Mouse (Mus musculus): ENCODE results near the gene Fah. TPM values are rescaled to one million over a fixed set of nuclear protein-coding genes. Genes with fewer than 3 reads are reported as not detected.
A peak's percentile ranks its signal among the peaks of the same experiment; 100 is the strongest.

Fah gene
- polyA plus RNA-seq, 1 experiment from 2014 or later = 3.0 TPM

- Histone ChIP-seq H3K4me3 (replicated peaks) (no peak overlapping the region), H3K27me3 (no peaks in the 10 kb centered on the region), H3K9me3 (no peaks in the 10 kb centered on the region), H3K36me3 (replicated peaks) (no peaks in the 10 kb centered on the region), H3K9ac (no peak overlapping the region), H3K4me1 (no peaks in the 10 kb centered on the region), H3K27ac (no peak overlapping the region), H3K4me2 (no peak overlapping the region)
- no peak for ATAC-seq (ENCODE audit: low FRiP score)
- 90% methylated on average over 3 of the region's 3 CpGs for WGBS
Observed at GRCm38 (mm10) chr7:84591347-84591746, 15.2 kb downstream of the Fah start.

GRCm38 (mm10) chr7:84590622-84591021 lies 15.9 kb downstream of the Fah start:
- H3K27me3 ChIP-seq = no peaks in the 10 kb centered on the region
- 86% methylated on average over 2 of the region's 2 CpGs for WGBS
- H3K4me1 ChIP-seq = no peaks in the 10 kb centered on the region
- no peak overlapping the region for H3K4me3 ChIP-seq (replicated peaks)
- no peak overlapping the region for H3K9ac ChIP-seq
- no peak overlapping the region for H3K4me2 ChIP-seq
- ATAC-seq (ENCODE audit: low FRiP score) = no peak
- no peaks in the 10 kb centered on the region for H3K9me3 ChIP-seq
- H3K27ac ChIP-seq = no peak overlapping the region
- no peaks in the 10 kb centered on the region for H3K36me3 ChIP-seq (replicated peaks)

- Histone ChIP-seq H3K4me3 (replicated peaks) (no peak overlapping the region), H3K9ac (no peak overlapping the region), H3K27me3 (no peaks in the 10 kb centered on the region), H3K4me2 (no peak overlapping the region), H3K4me1 (no peaks in the 10 kb centered on the region), H3K27ac (peak overlapping the region; percentile 59; the same call in 1 of the 2 replicates), H3K36me3 (replicated peaks) (no peaks in the 10 kb centered on the region), H3K9me3 (no peaks in the 10 kb centered on the region)
- no peak for ATAC-seq (ENCODE audit: low FRiP score)
- 88% methylated on average over 5 of the region's 5 CpGs for WGBS
Observed at GRCm38 (mm10) chr7:84587101-84587783, 19.3 kb downstream of the Fah start.

GRCm38 (mm10) chr7:84586360-84587100 lies 20.0 kb downstream of the Fah start:
- H3K36me3 ChIP-seq (replicated peaks) = no peaks in the 10 kb centered on the region
- no peak overlapping the region for H3K4me3 ChIP-seq (replicated peaks)
- no peak overlapping the region for H3K4me2 ChIP-seq
- 37% methylated on average over 3 of the region's 3 CpGs for WGBS
- H3K4me1 ChIP-seq = no peaks in the 10 kb centered on the region
- H3K27me3 ChIP-seq = no peaks in the 10 kb centered on the region
- ATAC-seq (ENCODE audit: low FRiP score) = peak; percentile 66; the same call in 1 of the 2 replicates
- H3K9ac ChIP-seq = no peak overlapping the region
- peak overlapping the region; percentile 59; the same call in 1 of the 2 replicates for H3K27ac ChIP-seq
- H3K9me3 ChIP-seq = no peaks in the 10 kb centered on the region

- Histone ChIP-seq H3K9ac (no peak overlapping the region), H3K9me3 (no peaks in the 10 kb centered on the region), H3K4me3 (replicated peaks) (no peak overlapping the region), H3K27ac (no peak overlapping the region), H3K27me3 (no peaks in the 10 kb centered on the region), H3K4me2 (no peak overlapping the region), H3K4me1 (no peaks in the 10 kb centered on the region), H3K36me3 (replicated peaks) (no peaks in the 10 kb centered on the region)
- no peak for ATAC-seq (ENCODE audit: low FRiP score)
- WGBS = 95% methylated on average over 4 of the region's 4 CpGs
Observed at GRCm38 (mm10) chr7:84585086-84585485, 21.4 kb downstream of the Fah start.

- Histone ChIP-seq H3K4me1 (no peaks in the 10 kb centered on the region; the same call in 1 of the 2 replicates), H3K9me3 (no peaks in the 10 kb centered on the region), H3K27me3 (no peaks in the 10 kb centered on the region), H3K36me3 (replicated peaks) (no peaks in the 10 kb centered on the region), H3K4me2 (no peak overlapping the region), H3K27ac (no peak overlapping the region), H3K9ac (no peak overlapping the region), H3K4me3 (replicated peaks) (no peak overlapping the region)
- 96% methylated on average over 1 of the region's 1 CpGs for WGBS
- ATAC-seq (ENCODE audit: low FRiP score) = no peak
Observed at GRCm38 (mm10) chr7:84579769-84580168, 26.8 kb downstream of the Fah start.

- Histone ChIP-seq H3K4me2 (no peak overlapping the region), H3K9ac (no peak overlapping the region), H3K27ac (no peak overlapping the region), H3K4me1 (no peaks in the 10 kb centered on the region; the same call in 1 of the 2 replicates), H3K9me3 (no peaks in the 10 kb centered on the region), H3K36me3 (replicated peaks) (no peaks in the 10 kb centered on the region), H3K27me3 (no peaks in the 10 kb centered on the region), H3K4me3 (replicated peaks) (no peak overlapping the region)
- no peak for ATAC-seq (ENCODE audit: low FRiP score)
- no CpG with 5 or more reads among the region's 1 CpGs for WGBS
Observed at GRCm38 (mm10) chr7:84578841-84579240, 27.7 kb downstream of the Fah start.

- no peak for ATAC-seq (ENCODE audit: low FRiP score)
- WGBS = 81% methylated on average over 2 of the region's 2 CpGs
Observed at GRCm38 (mm10) chr7:84577034-84577433, 29.5 kb downstream of the Fah start.

GRCm38 (mm10) chr7:84566200-84566599 lies 40.3 kb downstream of the Fah start:
- no peak; the same call in 1 of the 2 replicates for ATAC-seq (ENCODE audit: low FRiP score)
- H3K4me2 ChIP-seq = no peak overlapping the region
- 84% methylated on average over 6 of the region's 6 CpGs for WGBS

More at GRCm38 (mm10) chr7:84577034-84577433, 29.5 kb downstream of the Fah start:
- Histone ChIP-seq H3K27ac (no peak overlapping the region), H3K4me2 (no peak overlapping the region), H3K4me1 (no peaks in the 10 kb centered on the region; the same call in 1 of the 2 replicates), H3K4me3 (replicated peaks) (no peak overlapping the region), H3K9ac (no peak overlapping the region), H3K9me3 (no peaks in the 10 kb centered on the region), H3K36me3 (replicated peaks) (no peaks in the 10 kb centered on the region), H3K27me3 (no peaks in the 10 kb centered on the region)

GRCm38 (mm10) chr7:84564236-84564635 lies 42.3 kb downstream of the Fah start:
- Histone ChIP-seq H3K4me2 (no peak overlapping the region), H3K9ac (no peak overlapping the region), H3K4me3 (replicated peaks) (no peak overlapping the region), H3K27me3 (no peaks in the 10 kb centered on the region), H3K27ac (no peak overlapping the region), H3K36me3 (replicated peaks) (no peaks in the 10 kb centered on the region), H3K4me1 (no peaks in the 10 kb centered on the region), H3K9me3 (no peaks in the 10 kb centered on the region)
- WGBS = 84% methylated on average over 3 of the region's 3 CpGs
- ATAC-seq (ENCODE audit: low FRiP score) = no peak

More at GRCm38 (mm10) chr7:84566200-84566599, 40.3 kb downstream of the Fah start:
- no peak overlapping the region for H3K9ac ChIP-seq
- no peaks in the 10 kb centered on the region for H3K4me1 ChIP-seq
- H3K27ac ChIP-seq = no peak overlapping the region
- no peaks in the 10 kb centered on the region for H3K36me3 ChIP-seq (replicated peaks)
- H3K4me3 ChIP-seq (replicated peaks) = no peak overlapping the region
- H3K27me3 ChIP-seq = no peaks in the 10 kb centered on the region
- no peaks in the 10 kb centered on the region for H3K9me3 ChIP-seq

- Histone ChIP-seq H3K9me3 (no peaks in the 10 kb centered on the region), H3K9ac (no peak overlapping the region), H3K4me2 (no peak overlapping the region), H3K4me3 (replicated peaks) (no peak overlapping the region), H3K4me1 (no peaks in the 10 kb centered on the region), H3K27me3 (no peaks in the 10 kb centered on the region), H3K27ac (no peak overlapping the region), H3K36me3 (replicated peaks) (no peaks in the 10 kb centered on the region)
- WGBS = 88% methylated on average over 1 of the region's 1 CpGs
- ATAC-seq (ENCODE audit: low FRiP score) = no peak
Observed at GRCm38 (mm10) chr7:84560500-84560899, 46.0 kb downstream of the Fah start.

- Histone ChIP-seq H3K9ac (no peak overlapping the region), H3K4me3 (replicated peaks) (no peak overlapping the region), H3K36me3 (replicated peaks) (no peaks in the 10 kb centered on the region), H3K9me3 (no peaks in the 10 kb centered on the region), H3K27me3 (no peaks in the 10 kb centered on the region), H3K4me1 (no peaks in the 10 kb centered on the region), H3K27ac (no peak overlapping the region), H3K4me2 (no peak overlapping the region)
- no peak for ATAC-seq (ENCODE audit: low FRiP score)
- WGBS = 77% methylated on average over 3 of the region's 3 CpGs
Observed at GRCm38 (mm10) chr7:84557332-84557731, 49.2 kb downstream of the Fah start.

Measured in forebrain, embryonic 12.5 days (tissue).